Mouse (Mus musculus) forebrain, embryonic 11.5 days (tissue): ENCODE results near the gene Pla2g15. TPM values are rescaled to one million over a fixed set of nuclear protein-coding genes. Genes with fewer than 3 reads are reported as not detected.

Experiments used
- ATAC-seq: fragments of 200-750 bp; cut with Nextera tagmentation; replicated peaks from 2 replicates; pipeline ENCODE4 v1.8.0; 2017; ENCODE audit warnings: moderate TSS enrichment; ENCODE audit not compliant: low FRiP score
- DNase-seq: peaks from one replicate; pipeline ENCODE4 v3.0.0-alpha.2; 2017; ENCODE audit warnings: low spot score
- H3K27ac ChIP-seq: fragments of 300-500 bp; sonication (generic); 2 replicates; pipeline ENCODE4 v1.5.1; 2014; ENCODE audit warnings: low read depth, low read length
- H3K27me3 ChIP-seq: fragments of 300-500 bp; sonication (generic); 2 replicates; pipeline ENCODE4 v1.6.1; 2014; ENCODE audit warnings: mild to moderate bottlenecking, low read length, mixed read lengths; ENCODE audit not compliant: control insufficient read depth, insufficient read depth
- H3K36me3 ChIP-seq: fragments of 300-500 bp; sonication (generic); 2 replicates; pipeline ENCODE4 v1.6.1; 2014; ENCODE audit warnings: mild to moderate bottlenecking, low read length, moderate library complexity, mixed read lengths; ENCODE audit not compliant: control insufficient read depth, insufficient read depth
- H3K4me1 ChIP-seq: fragments of 300-500 bp; sonication (generic); replicated peaks from 2 replicates; pipeline ENCODE4 v1.6.1; 2014; ENCODE audit warnings: low read length, mixed read lengths; ENCODE audit not compliant: control insufficient read depth, insufficient read depth
- H3K4me2 ChIP-seq: fragments of 300-500 bp; sonication (generic); 2 replicates; pipeline ENCODE4 v1.6.1; 2014; ENCODE audit warnings: low read depth, mild to moderate bottlenecking, low read length, moderate library complexity, mixed read lengths; ENCODE audit not compliant: severe bottlenecking
- H3K4me3 ChIP-seq: fragments of 300-500 bp; sonication (generic); 2 replicates; pipeline ENCODE4 v1.5.1; 2014; ENCODE audit warnings: low read depth, low read length
- H3K9ac ChIP-seq: fragments of 300-500 bp; sonication (generic); 2 replicates; pipeline ENCODE4 v1.6.1; 2014; ENCODE audit warnings: low read length
- H3K9me3 ChIP-seq: fragments of 300-500 bp; sonication (generic); 2 replicates; pipeline ENCODE4 v1.6.1; 2016; ENCODE audit warnings: low read length, mixed read lengths; ENCODE audit not compliant: control insufficient read depth
- WGBS: fragments of 180-500 bp; shearing (Covaris S2); extraction: QIAGEN DNeasy Blood & Tissue Kit; methylation state at CpG from one replicate; pipeline ENCODE4 v1.1.7; 2014; 5-methylcytosine and 5-hydroxymethylcytosine counted together
- polyA plus RNA-seq: library from polyadenylated mRNA; unstranded; fragments of >200 nt; fragmentation: Nextera tagmentation; extraction: Ambion mirVana; gene quantifications from 2 replicates; pipeline ENCODE4 v1.2.1, GENCODE M21; 2014

Pla2g15 gene
- polyA plus RNA-seq, 1 experiment from 2014 or later: 7.1 TPM

DNA sequence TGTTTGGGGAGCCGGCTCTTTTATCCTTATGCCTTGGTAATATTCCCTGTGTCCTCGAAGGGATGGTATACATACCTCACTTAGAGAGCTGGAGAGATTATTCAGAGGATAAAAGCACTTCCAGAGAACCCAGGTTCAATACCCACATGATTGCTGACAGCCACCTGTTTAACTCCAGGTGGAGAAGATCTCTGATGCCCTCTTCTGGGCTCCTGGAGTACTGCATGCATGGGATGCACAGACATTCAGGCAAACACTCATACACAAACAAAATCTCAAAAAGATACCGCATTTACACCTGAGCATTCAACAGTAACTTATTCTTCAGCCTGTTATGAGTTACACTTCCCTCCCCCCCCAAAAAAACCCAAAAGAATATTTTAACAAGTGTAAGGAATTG is 34.3 kb upstream of the Pla2g15 start:
- H3K9me3 ChIP-seq: no peaks in the 10 kb centered on the region
- peaks cover 4% of the 10 kb centered on the region; the same call in 1 of the 2 replicates for H3K36me3 ChIP-seq
- no peak overlapping the region for H3K4me3 ChIP-seq
- no peaks in the 10 kb centered on the region for H3K27me3 ChIP-seq
- peak; percentile 54 for DNase-seq
- no peak overlapping the region for H3K4me2 ChIP-seq
- WGBS: 96% methylated on average over 3 of the region's 3 CpGs
- no peaks in the 10 kb centered on the region for H3K4me1 ChIP-seq
- no peak overlapping the region for H3K9ac ChIP-seq
- no peak overlapping the region for H3K27ac ChIP-seq
- ATAC-seq: no peak

DNA sequence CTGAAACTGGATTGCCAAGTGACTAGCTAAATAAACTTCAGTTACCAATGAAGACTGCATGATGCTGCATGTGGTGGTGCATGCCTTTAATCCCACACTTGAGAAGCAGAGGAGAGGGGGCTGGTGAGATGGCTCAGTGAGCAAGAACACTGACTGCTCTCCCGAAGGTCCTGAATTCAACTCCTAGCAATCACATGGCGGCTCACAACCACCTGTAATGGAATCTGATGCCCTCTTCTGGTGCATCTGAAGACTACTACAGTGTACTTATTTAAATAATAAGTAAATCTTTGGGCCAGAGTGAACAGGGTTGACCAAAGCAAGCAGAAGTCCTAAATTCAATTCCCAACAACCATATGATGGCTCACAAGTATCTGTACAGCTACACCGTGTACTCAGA is 26.8 kb upstream of the Pla2g15 start:
- WGBS: 77% methylated on average over 3 of the region's 3 CpGs
- H3K36me3 ChIP-seq: no peaks in the 10 kb centered on the region

GRCm38 (mm10) chr8:106126055-106126454 is 24.1 kb upstream of the Pla2g15 start:
- Histone ChIP-seq H3K27me3 (no peaks in the 10 kb centered on the region), H3K4me3 (no peak overlapping the region), H3K27ac (no peak overlapping the region), H3K4me2 (no peak overlapping the region), H3K4me1 (no peaks in the 10 kb centered on the region), H3K36me3 (no peaks in the 10 kb centered on the region), H3K9ac (no peak overlapping the region), H3K9me3 (no peaks in the 10 kb centered on the region)
- ATAC-seq (no peak), DNase-seq (no peak)
- WGBS: 88% methylated on average over 1 of the region's 1 CpGs

More for the DNA sequence above, 26.8 kb upstream of the Pla2g15 start:
- H3K4me2 ChIP-seq: no peak overlapping the region
- H3K27ac ChIP-seq: no peak overlapping the region
- H3K4me1 ChIP-seq: no peaks in the 10 kb centered on the region
- ATAC-seq (no peak), DNase-seq (no peak)
- no peak overlapping the region for H3K4me3 ChIP-seq
- H3K27me3 ChIP-seq: no peaks in the 10 kb centered on the region
- no peaks in the 10 kb centered on the region for H3K9me3 ChIP-seq
- no peak overlapping the region for H3K9ac ChIP-seq

GRCm38 (mm10) chr8:106127054-106127453 is 23.1 kb upstream of the Pla2g15 start:
- no peaks in the 10 kb centered on the region for H3K9me3 ChIP-seq
- no peak for DNase-seq
- H3K27ac ChIP-seq: no peak overlapping the region
- H3K9ac ChIP-seq: no peak overlapping the region
- no peaks in the 10 kb centered on the region for H3K27me3 ChIP-seq
- no peaks in the 10 kb centered on the region for H3K36me3 ChIP-seq
- ATAC-seq: no peak
- 79% methylated on average over 3 of the region's 3 CpGs for WGBS
- H3K4me2 ChIP-seq: no peak overlapping the region
- no peak overlapping the region for H3K4me3 ChIP-seq
- no peaks in the 10 kb centered on the region for H3K4me1 ChIP-seq

GRCm38 (mm10) chr8:106127882-106128410 is 22.3 kb upstream of the Pla2g15 start:
- ATAC-seq (no peak), DNase-seq (no peak)
- Histone ChIP-seq H3K9ac (no peak overlapping the region), H3K27me3 (no peaks in the 10 kb centered on the region), H3K9me3 (no peaks in the 10 kb centered on the region), H3K4me3 (no peak overlapping the region), H3K36me3 (no peaks in the 10 kb centered on the region), H3K4me1 (no peaks in the 10 kb centered on the region), H3K4me2 (no peak overlapping the region), H3K27ac (no peak overlapping the region)
- WGBS: 91% methylated on average over 10 of the region's 10 CpGs

DNA sequence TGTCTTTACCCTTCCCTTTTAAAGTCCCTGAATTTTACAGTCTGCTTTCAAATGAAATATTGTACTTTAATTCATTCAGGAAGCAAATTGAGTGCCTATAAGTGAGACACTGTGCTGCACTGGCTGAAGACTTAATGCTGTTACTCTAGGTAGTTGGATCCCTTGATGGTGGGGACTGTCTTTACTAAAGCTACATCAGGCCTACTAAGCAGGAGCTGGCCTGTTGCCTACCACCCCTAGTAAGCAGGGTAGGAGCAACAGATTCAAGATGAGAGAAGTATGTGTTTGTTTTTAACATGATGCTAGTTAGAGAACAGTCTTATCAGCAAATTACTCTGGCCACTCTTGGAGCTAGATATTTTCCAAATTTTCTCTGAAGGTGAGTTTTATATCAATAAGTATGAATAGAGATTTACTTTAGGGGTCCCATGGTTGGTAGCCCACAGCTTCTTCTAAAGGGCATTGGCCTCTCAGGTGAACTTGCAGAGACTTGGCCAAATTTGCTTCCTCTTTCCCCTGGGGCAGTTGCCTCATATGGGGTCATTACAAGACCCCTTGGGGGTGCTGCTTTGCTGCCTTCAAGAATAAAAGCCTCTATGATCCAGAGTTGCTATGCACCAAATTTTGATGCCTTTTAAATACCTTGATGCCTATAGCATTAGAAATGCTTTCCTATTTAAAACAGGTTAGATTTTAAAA is 20.8 kb upstream of the Pla2g15 start:
- DNase-seq (no peak), ATAC-seq (no peak)
- Histone ChIP-seq H3K4me2 (no peak overlapping the region), H3K9ac (no peak overlapping the region), H3K36me3 (no peaks in the 10 kb centered on the region), H3K9me3 (no peaks in the 10 kb centered on the region), H3K27me3 (peaks cover 7% of the 10 kb centered on the region), H3K27ac (no peak overlapping the region), H3K4me3 (no peak overlapping the region), H3K4me1 (no peaks in the 10 kb centered on the region)

- DNase-seq: no peak
- no peaks in the 10 kb centered on the region for H3K36me3 ChIP-seq
These were observed 20.2 kb upstream of the Pla2g15 start for GRCm38 (mm10) chr8:106129997-106130396.

DNA sequence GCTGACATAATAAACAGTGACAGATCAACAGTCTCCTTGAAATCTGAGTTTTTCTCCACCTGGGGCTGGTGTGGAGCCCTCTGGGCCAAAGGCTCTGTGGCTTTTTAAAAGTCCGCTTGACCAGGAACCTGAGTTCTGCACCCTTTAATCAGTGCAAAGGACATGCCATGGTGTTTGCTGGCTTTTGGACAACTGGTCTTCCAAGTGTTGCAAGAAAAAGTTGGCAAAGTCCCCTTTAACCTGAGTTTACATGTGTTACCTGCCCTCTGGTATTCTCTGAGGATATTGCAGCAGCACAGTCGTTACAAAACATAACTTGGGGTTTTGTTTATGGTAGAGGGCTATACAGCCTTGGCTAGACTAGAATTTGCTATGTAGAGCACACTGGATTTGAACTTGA is 19.7 kb upstream of the Pla2g15 start:
- no peak overlapping the region for H3K4me2 ChIP-seq
- no peaks in the 10 kb centered on the region for H3K4me1 ChIP-seq
- no peak overlapping the region for H3K9ac ChIP-seq
- no peak overlapping the region for H3K4me3 ChIP-seq
- no peak for DNase-seq
- H3K9me3 ChIP-seq: no peaks in the 10 kb centered on the region
- H3K27ac ChIP-seq: no peak overlapping the region
- no peaks in the 10 kb centered on the region for H3K36me3 ChIP-seq
- H3K27me3 ChIP-seq: peaks cover 19% of the 10 kb centered on the region
- no peak for ATAC-seq
- 84% methylated on average over 2 of the region's 2 CpGs for WGBS

More at GRCm38 (mm10) chr8:106129997-106130396, 20.2 kb upstream of the Pla2g15 start:
- H3K27me3 ChIP-seq: peaks cover 14% of the 10 kb centered on the region
- no peak for ATAC-seq
- no peaks in the 10 kb centered on the region for H3K4me1 ChIP-seq
- H3K4me3 ChIP-seq: no peak overlapping the region
- no peak overlapping the region for H3K4me2 ChIP-seq
- H3K9ac ChIP-seq: no peak overlapping the region
- no peak overlapping the region for H3K27ac ChIP-seq
- H3K9me3 ChIP-seq: no peaks in the 10 kb centered on the region
- 77% methylated on average over 2 of the region's 2 CpGs for WGBS

GRCm38 (mm10) chr8:106131021-106131420 is 19.2 kb upstream of the Pla2g15 start:
- WGBS: 92% methylated on average over 4 of the region's 4 CpGs

More at GRCm38 (mm10) chr8:106131021-106131420, 19.2 kb upstream of the Pla2g15 start:
- no peak overlapping the region for H3K27ac ChIP-seq
- DNase-seq (no peak), ATAC-seq (no peak)
- no peaks in the 10 kb centered on the region; the same call in 1 of the 2 replicates for H3K4me1 ChIP-seq
- H3K4me3 ChIP-seq: no peak overlapping the region
- H3K27me3 ChIP-seq: peaks cover 24% of the 10 kb centered on the region
- H3K4me2 ChIP-seq: no peak overlapping the region
- no peaks in the 10 kb centered on the region for H3K9me3 ChIP-seq
- H3K36me3 ChIP-seq: no peaks in the 10 kb centered on the region
- H3K9ac ChIP-seq: no peak overlapping the region
